Mouse (Mus musculus) heart, embryonic 10.5 days (tissue): ENCODE measurements at regions not wholly inside any gene's neighbourhood (a gene's known extent, or its start where the extent isn't known, plus 50 kb on each side); places are given as distances from the start of the nearest gene placed in this dataset.
"Not testable (repeated sequence)": the region's sequence is repeated elsewhere in the genome, so short reads cannot be mapped to it uniquely, and the experiment has no call there.

Experiments
- DNase-seq: peaks from one replicate; pipeline ENCODE4 v3.0.0-alpha.2; 2017; ENCODE audit warnings: low spot score
- H3K27ac ChIP-seq: fragments of 300-500 bp; sonication (generic); 2 replicates; pipeline ENCODE4 v1.5.1; 2016; ENCODE audit warnings: mild to moderate bottlenecking
- H3K27me3 ChIP-seq: fragments of 300-500 bp; sonication (generic); 2 replicates; pipeline ENCODE4 v1.6.1; 2016; ENCODE audit warnings: mild to moderate bottlenecking; ENCODE audit not compliant: poor library complexity, insufficient read depth, severe bottlenecking
- H3K36me3 ChIP-seq: fragments of 300-500 bp; sonication (generic); 2 replicates; pipeline ENCODE4 v1.6.1; 2016; ENCODE audit warnings: mild to moderate bottlenecking, moderate library complexity
- H3K4me1 ChIP-seq: fragments of 300-500 bp; sonication (generic); 2 replicates; pipeline ENCODE4 v1.6.1; 2016; ENCODE audit warnings: mild to moderate bottlenecking
- H3K4me3 ChIP-seq: fragments of 300-500 bp; sonication (generic); 2 replicates; pipeline ENCODE4 v1.5.1; 2016; ENCODE audit warnings: mild to moderate bottlenecking, moderate library complexity
- H3K9me3 ChIP-seq: fragments of 300-500 bp; sonication (generic); 2 replicates; pipeline ENCODE4 v1.6.1; 2016; ENCODE audit warnings: mild to moderate bottlenecking, moderate library complexity
- WGBS: fragments of 180-500 bp; shearing (Covaris S2); methylation state at CpG from one replicate; pipeline ENCODE4 v1.1.7; 2016; 5-methylcytosine and 5-hydroxymethylcytosine counted together

- no peak for DNase-seq
Measured at GRCm38 (mm10) chr10:95745834-95746620, 72.8 kb upstream of the Anapc15-ps start.

GRCm38 (mm10) chr10:95745254-95745653 lies 72.0 kb upstream of the Anapc15-ps start:
- H3K27ac ChIP-seq: no peak overlapping the region
- H3K27me3 ChIP-seq: no peaks in the 10 kb centered on the region
- H3K4me3 ChIP-seq: no peak overlapping the region
- 80% methylated on average over 2 of the region's 2 CpGs for WGBS
- no peaks in the 10 kb centered on the region for H3K36me3 ChIP-seq
- DNase-seq: no peak
- H3K4me1 ChIP-seq: peaks cover 8% of the 10 kb centered on the region; the same call in 1 of the 2 replicates
- H3K9me3 ChIP-seq: no peaks in the 10 kb centered on the region

More at GRCm38 (mm10) chr10:95745834-95746620, 72.8 kb upstream of the Anapc15-ps start:
- no peaks in the 10 kb centered on the region for H3K36me3 ChIP-seq
- WGBS: 80% methylated on average over 10 of the region's 10 CpGs
- H3K9me3 ChIP-seq: no peaks in the 10 kb centered on the region
- H3K4me1 ChIP-seq: peaks cover 7% of the 10 kb centered on the region; the same call in 1 of the 2 replicates
- H3K4me3 ChIP-seq: no peak overlapping the region
- H3K27me3 ChIP-seq: no peaks in the 10 kb centered on the region
- H3K27ac ChIP-seq: no peak overlapping the region

- H3K4me3 ChIP-seq: no peak overlapping the region
- H3K4me1 ChIP-seq: peaks cover 14% of the 10 kb centered on the region; the same call in 1 of the 2 replicates
- no peak overlapping the region for H3K27ac ChIP-seq
- H3K36me3 ChIP-seq: no peaks in the 10 kb centered on the region
- H3K9me3 ChIP-seq: no peaks in the 10 kb centered on the region
- WGBS: 82% methylated on average over 6 of the region's 6 CpGs
- no peaks in the 10 kb centered on the region for H3K27me3 ChIP-seq
- no peak for DNase-seq
Measured at GRCm38 (mm10) chr10:95743627-95744026, 70.4 kb upstream of the Anapc15-ps start.

- H3K27me3 ChIP-seq: no peaks in the 10 kb centered on the region
- DNase-seq: no peak
- peaks cover 8% of the 10 kb centered on the region; the same call in 1 of the 2 replicates for H3K4me1 ChIP-seq
- no peaks in the 10 kb centered on the region; the same call in 1 of the 2 replicates for H3K9me3 ChIP-seq
- H3K27ac ChIP-seq: no peak overlapping the region
- no peak overlapping the region for H3K4me3 ChIP-seq
- no peaks in the 10 kb centered on the region for H3K36me3 ChIP-seq
- WGBS: 87% methylated on average over 4 of the region's 4 CpGs
Measured at GRCm38 (mm10) chr10:95739421-95739820, 66.2 kb upstream of the Anapc15-ps start.

GRCm38 (mm10) chr10:95736743-95737142 lies 63.5 kb upstream of the Anapc15-ps start:
- 77% methylated on average over 5 of the region's 5 CpGs for WGBS
- not testable (repeated sequence) for H3K9me3 ChIP-seq, H3K36me3 ChIP-seq, H3K27ac ChIP-seq, H3K4me3 ChIP-seq, H3K4me1 ChIP-seq, H3K27me3 ChIP-seq, DNase-seq

- H3K27me3 ChIP-seq: no peaks in the 10 kb centered on the region
- no peak overlapping the region for H3K27ac ChIP-seq
- no peak overlapping the region for H3K4me3 ChIP-seq
- no peaks in the 10 kb centered on the region for H3K9me3 ChIP-seq
- H3K36me3 ChIP-seq: no peaks in the 10 kb centered on the region
- 88% methylated on average over 10 of the region's 10 CpGs for WGBS
- H3K4me1 ChIP-seq: peaks cover 22% of the 10 kb centered on the region
- DNase-seq: no peak
Measured at GRCm38 (mm10) chr10:95731001-95731400, 57.8 kb upstream of the Anapc15-ps start.

GRCm38 (mm10) chr10:95729890-95730289 lies 56.6 kb upstream of the Anapc15-ps start:
- peak overlapping the region; percentile 76 for H3K27ac ChIP-seq
- H3K4me1 ChIP-seq: peaks cover 30% of the 10 kb centered on the region
- no peaks in the 10 kb centered on the region for H3K36me3 ChIP-seq
- 34% methylated on average over 9 of the region's 9 CpGs for WGBS
- no peak overlapping the region; the same call in 1 of the 2 replicates for H3K4me3 ChIP-seq
- H3K9me3 ChIP-seq: no peaks in the 10 kb centered on the region
- H3K27me3 ChIP-seq: no peaks in the 10 kb centered on the region
- DNase-seq: peak; percentile 82

GRCm38 (mm10) chr10:95725910-95726309 lies 52.7 kb upstream of the Anapc15-ps start:
- no peak overlapping the region for H3K4me3 ChIP-seq
- DNase-seq: no peak
- H3K27me3 ChIP-seq: no peaks in the 10 kb centered on the region
- H3K27ac ChIP-seq: peak overlapping the region; percentile 49; the same call in 1 of the 2 replicates
- WGBS: 61% methylated on average over 5 of the region's 5 CpGs
- no peaks in the 10 kb centered on the region for H3K36me3 ChIP-seq
- peaks cover 30% of the 10 kb centered on the region for H3K4me1 ChIP-seq
- no peaks in the 10 kb centered on the region for H3K9me3 ChIP-seq

GRCm38 (mm10) chr10:95725349-95725748 lies 52.1 kb upstream of the Anapc15-ps start:
- WGBS: 48% methylated on average over 5 of the region's 5 CpGs
- no peak for DNase-seq
- Histone ChIP-seq H3K36me3 (no peaks in the 10 kb centered on the region), H3K4me1 (peaks cover 31% of the 10 kb centered on the region), H3K9me3 (no peaks in the 10 kb centered on the region), H3K27ac (no peak overlapping the region), H3K27me3 (no peaks in the 10 kb centered on the region), H3K4me3 (no peak overlapping the region)
